Mouse (Mus musculus): ENCODE results near the gene Edf1. TPM values are rescaled to one million over a fixed set of nuclear protein-coding genes. Genes with fewer than 3 reads are reported as not detected.

The Edf1 gene
- total RNA-seq, 2 experiments from 2014 or later = 173 to 196 TPM

DNA sequence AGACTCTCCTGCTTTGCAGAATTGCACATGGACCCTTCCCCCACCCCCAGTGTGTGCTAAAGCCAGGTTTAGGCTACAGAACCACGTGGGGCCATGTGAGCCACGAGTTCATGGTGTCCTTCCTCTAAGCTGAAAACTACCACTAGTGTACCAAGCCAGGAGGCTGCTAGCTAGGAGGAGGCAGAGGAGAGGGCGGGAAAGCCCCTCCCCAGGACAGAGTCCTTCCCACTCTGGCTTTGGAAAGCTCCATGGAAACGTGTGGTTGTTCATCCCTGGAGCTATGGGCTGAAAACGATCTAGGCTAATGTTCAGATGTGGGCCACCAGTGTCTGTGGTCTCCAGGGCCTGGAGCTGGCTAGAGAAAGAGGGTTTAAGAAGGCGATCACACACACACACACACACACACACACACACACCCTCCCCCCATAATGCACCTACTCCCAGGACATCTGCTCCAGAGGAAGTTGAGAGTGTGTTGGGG lies 23.0 kb downstream of the Edf1 start:
- no peak for DNase-seq (ENCODE audit: low spot score in 2 of 2)

DNA sequence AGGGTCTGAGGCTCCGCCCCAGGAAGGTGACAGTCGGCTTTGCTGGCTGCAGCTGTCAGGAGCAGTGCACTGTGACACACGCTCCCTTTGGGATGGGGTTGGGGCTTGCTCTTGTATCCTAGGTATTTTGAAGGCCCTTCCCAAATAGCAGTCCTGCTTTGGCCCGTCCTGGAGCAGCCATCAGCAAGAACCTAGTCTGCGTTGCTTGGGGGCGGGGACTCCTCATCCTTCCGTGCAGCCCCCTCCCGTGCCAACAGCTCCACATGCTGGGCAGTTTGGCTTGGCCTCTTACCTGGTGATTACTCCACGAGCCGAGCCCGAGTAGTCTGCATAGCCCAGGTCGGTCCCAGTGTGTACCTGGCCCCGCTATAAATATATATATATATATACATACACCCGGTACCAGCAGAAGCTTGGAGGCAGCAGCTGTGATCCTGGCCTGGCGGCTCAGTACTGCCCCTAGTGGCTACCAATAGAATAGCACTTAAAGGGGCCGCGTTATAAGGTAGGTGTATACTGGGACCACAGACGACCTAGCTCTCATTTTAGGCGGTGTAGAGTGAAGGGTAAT lies 23.7 kb downstream of the Edf1 start, which contains the start of gene Ajm1:
Gene Ajm1, minus strand, starts transcription at position 464 of the 571 bp plus-strand sequence.
- DNase-seq (ENCODE audit: low spot score in 2 of 2) = no peak

DNA sequence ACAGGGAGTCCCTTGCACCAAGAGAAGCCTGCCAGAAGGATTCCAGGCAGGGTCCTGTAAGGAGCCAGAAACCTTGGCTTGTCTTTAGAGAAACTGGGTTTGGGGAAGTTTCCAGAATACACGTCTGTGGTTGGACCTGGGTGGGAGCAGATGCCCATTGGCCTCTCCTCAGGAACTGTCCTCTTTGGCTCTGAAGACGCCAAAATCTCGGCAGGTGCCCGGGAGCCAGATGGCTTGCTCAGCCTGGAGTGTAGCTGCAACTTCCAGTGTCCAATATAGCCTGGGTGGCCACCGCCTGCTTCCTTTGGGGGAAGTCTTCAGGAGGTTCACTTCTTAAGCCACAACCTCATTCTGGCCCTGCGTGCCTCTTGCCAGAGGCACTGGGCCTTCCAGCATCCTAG lies 24.3 kb downstream of the Edf1 start:
- no peak for DNase-seq (ENCODE audit: low spot score in 2 of 2)

DNA sequence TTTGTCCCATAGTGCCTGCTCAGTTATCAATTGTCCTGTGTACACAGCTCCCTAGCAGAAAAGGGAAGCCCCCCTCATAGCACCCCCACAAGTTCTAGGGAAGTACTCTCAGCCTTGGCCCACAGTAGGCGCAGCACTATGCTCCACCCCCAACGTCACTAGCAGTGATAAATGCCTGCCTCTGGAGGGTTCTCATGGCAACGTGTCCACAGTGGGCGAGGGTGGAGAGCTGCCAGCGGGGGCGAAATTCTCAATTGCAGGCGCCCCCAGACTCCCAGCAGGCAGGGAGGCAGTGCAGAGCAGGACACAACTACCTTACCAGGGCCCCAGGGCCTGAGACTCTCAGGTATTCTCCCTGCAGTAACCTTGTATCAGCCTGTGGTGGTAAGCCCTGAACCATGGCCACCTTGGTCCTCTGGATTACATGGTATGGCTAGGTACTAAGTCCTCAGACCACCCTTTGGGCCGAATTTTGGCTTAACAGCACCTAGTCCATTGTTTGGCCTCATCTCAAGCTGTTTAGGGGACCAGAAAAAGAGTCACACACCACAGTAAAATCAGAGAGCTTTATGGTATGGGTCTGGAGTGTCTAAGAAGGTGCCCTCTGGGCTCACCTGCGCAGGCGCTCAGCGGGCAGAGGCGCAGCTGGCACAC lies 24.9 kb downstream of the Edf1 start:
- DNase-seq (ENCODE audit: low spot score in 2 of 2) = no peak

DNA sequence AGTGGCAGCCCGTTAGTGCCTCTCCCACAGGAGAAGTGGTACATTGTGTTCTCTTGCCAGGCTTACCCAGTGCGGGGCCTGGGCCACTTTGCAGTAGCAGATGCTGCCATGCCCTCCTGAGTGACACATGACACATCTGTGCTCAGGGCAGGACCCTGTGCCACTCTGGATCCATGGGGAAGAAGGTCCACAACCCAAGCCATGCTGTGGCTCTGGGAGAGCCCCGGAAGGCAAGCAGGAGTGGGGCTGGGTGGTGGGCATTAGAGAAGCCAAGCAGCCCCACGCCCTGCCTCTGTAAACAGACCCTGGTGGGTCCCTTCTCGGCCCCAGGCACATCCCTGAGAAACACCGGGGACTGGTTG lies 25.5 kb downstream of the Edf1 start:
- no peak for DNase-seq (ENCODE audit: low spot score in 2 of 2)

DNA sequence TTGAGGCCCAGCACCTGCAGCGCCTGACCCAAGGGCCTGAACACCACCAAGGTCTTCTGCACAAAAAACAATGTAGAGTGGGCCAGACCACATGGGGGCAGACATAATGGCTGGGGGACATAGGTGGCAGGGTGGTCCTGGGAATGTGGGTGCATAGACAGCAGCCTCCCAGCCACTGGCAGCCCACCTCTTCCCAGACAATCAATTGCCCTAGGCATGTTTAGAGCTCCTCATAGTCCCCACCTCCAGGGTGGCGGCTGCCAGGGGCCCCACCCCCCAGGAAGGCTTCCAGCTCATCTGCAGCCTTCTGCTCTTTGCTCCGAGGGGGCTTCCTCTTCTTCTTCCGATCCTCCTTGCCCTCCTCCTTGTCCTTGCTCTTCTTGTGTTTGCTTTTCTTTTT lies 25.9 kb downstream of the Edf1 start:
- DNase-seq (ENCODE audit: low spot score in 2 of 2) = no peak

DNA sequence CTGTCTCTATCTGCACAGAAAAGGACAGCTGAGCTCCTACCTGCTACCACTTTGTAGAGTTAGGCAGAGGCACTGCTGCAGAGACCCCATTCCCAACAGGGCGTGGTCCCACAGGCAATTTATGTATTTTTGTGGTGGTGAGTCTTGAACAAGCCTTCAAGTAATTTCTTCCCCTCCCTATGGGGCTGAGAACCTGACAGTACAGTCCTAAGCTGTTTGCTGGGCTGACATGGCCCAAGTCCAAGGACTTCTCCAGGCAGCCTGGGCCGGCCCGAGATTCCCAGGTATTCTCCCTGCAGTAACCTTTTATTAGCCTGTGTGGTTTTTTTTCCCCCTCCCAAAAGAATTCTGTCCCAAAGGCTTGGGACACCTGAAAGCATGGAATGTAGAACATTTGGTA lies 26.5 kb downstream of the Edf1 start:
- DNase-seq (ENCODE audit: low spot score in 2 of 2) = no peak

DNA sequence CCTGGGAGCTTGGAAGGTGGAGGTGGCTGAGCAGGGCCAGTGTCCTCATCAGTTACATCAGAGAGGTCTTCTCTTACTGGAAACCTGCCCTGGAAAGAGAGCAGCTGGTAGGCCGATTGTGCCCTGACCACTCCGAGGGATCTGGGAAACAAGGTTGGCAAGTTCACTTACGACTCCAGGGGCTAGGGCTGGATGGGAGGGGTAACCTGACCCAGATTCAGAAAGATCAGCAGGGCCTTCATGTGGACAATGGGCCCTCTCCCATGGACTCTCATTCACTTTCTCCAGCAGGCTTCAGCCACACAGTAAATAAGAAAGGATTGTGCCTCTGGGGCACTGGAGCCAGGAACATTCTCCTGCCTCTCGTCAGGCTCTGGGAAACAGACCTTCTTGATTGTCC lies 27.2 kb downstream of the Edf1 start:
- DNase-seq (ENCODE audit: low spot score in 2 of 2) = no peak

DNA sequence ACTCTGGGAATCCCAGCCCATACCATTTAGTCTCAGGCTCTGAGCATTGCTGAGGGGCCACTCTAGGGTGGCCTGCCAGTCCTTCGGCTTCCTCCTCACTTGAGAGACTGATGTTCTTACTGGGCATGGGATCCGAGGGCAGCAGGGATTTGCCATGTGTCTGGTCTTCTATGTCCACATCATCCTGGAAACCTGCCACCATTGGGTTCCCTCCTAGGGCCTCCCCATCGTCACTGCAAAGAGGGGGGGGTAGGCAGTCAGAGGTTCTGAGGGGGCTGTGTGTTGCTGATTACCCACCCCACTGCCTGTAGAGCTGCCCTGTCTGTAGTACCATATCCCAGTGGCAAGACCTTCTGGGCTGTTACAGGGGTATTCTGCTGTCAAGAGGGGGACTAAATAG lies 28.0 kb downstream of the Edf1 start:
- peak in 1 of 2 experiments; percentile 14 for DNase-seq (ENCODE audit: low spot score in 2 of 2)

DNA sequence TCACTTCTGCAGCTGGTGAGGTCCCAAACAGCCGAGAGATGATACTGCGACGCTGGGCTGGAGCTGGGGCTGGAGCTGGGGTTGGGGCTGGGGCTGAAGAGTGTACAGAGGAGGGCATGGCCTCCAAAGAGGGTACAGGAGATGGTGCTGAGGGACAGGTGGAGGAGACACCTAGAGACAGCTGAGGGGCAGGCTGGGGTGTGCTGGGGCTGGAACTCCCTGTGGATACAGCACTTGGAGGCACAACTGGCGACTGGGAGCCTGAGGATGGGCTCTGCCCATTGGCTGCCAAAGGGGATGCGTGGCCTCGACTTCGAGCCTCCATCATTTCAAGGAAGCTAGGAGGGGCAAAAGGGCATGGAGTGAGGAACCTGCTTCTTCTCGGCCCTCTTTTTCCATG lies 29.6 kb downstream of the Edf1 start:
- DNase-seq (ENCODE audit: low spot score in 2 of 2) = no peak

DNA sequence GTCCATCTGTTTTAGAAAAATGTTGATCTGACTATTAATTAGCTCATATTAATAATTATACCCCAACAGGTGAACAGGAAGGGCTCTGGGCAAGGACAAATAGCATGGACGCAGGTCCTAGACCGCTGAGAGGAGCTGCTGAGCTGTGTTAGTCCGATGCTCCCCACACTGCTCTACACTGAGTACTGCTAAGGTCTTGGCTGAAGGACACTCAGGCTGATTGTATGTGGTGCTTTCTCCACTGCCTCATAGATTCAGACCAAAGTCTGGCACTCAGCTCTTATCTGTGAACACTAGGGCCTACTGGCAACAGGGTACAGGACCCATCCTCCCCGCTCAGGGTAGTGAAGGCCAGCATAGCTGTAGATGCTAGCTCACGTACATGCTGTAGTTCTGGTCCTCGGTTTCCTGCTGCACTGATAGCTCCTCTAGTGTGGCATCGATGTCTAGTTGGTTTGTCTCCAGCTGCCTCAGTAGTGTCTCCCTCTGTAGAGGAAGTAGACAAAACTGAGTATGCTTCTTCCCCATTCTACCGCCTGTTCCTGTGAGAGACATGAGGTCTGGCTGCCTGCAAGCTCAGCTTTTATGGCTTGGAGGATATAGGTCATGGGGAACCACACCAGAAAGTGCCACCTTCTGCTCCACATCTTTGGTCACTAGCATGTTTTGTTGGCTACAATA lies 30.7 kb downstream of the Edf1 start:
- DNase-seq (ENCODE audit: low spot score in 2 of 2) = no peak

DNA sequence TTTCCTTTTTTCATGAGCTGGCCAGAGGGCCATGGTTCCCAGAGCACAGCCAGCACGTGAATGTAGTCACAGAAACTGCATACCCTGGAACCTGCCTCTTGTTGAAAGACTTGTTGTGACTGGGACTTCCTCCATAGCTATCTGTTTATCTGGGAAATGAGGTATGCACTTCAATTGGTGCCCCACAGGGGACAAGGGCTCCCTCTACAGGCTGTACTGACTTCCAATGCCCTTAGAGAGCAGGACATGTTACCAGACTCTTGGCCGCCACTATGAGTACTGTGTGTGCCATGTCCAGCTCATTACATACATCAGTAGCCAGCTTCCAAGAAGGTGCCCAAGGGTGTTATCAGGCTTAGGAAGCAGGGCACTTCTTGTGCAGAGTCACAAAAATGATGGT lies 34.2 kb downstream of the Edf1 start:
- no peak for DNase-seq (ENCODE audit: low spot score in 2 of 2)

DNA sequence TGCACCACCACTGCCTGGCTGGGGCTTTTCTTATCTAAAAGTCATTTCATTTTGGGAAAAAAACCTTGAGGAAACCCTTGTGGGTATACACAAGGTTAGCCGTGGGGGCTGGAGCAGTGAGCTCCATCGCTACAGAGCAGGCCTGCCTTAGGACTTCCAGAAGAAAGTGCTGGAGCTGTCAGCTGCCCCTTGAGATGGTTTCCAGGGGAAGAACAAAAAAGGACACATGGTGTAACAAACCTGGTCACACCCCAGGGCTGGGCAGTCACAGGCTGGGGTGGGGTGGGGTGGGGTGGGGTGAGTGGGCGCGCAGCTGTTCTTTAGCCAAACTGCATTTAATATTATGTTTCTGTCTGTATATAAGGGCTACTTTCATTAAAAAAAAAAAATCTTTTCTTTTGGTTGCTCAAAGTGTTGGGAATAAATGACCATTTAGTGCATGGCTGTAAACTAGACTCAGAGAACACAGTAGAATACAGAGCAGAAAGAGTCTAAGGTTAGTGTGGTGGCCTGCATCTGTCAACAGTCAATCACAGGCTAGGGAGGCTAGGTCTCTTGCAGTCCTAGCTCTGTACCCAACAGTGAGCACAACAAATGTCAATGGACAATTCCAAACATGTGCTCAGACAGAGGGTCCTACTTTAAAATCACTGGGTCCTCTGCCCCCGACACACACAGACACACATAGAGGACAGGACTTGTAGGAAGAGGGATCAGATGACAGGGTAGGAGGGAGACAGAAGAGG lies 39.3 kb downstream of the Edf1 start:
- no peak for DNase-seq (ENCODE audit: low spot score in 2 of 2)

DNA sequence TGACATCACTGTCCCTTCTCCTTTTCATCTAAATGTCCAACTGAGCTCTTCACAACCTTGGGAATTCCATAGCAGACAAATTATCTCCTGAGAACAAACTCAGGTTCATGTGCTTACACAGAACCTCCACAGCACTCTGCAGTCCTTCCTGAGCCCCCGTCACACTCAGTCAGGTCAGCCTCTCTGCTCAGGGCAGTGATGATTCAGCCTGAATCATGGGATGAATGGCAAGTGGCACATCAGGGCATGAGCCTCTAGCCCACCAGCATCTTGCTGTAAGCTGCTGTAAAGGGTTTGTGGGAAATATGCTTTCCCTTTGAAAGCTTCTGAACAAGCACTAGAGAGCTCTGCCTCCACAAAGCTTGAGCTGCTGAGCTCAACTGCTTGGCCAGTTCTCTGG lies 41.1 kb downstream of the Edf1 start:
- DNase-seq (ENCODE audit: low spot score in 2 of 2) = no peak

DNA sequence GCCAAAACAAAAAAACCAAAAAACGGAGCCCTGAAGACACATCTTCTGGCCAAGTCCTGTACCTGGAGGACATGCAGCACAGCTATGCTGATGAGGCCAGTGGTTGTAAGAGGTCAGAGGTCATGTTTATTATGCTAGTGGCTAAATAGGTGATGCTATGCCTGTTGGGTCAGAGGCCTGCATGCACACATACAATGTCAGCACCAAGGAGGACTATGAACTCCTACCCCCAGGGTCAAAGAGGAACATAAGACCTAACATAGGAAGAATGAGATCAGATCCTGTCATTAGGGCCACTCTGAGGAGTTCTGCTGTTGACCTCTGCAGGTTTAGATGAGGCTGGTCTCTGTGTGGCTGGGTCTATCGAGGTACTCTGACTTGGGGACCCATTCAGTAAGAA lies 42.4 kb downstream of the Edf1 start:
- no peak for DNase-seq (ENCODE audit: low spot score in 2 of 2)

DNA sequence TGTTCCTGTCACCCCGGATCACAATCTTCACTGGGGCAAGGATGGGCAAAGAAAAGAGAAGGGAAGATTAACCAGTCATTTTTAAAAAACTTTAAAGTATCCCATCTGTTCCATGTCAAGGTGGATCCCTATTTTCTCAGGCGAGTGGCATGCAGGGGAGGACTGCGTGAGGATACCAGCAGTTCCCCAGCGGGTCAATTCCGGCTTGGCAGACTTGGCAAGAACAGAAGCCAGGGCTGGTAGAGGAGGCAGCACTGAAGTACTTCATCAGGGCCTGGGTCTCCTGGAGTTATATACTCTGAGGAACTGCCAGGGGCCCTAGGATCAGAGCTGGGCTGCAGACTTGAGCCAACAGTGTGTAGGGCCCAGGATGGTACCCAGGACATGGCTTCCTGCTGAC lies 44.9 kb downstream of the Edf1 start:
- DNase-seq (ENCODE audit: low spot score in 2 of 2) = no peak

DNA sequence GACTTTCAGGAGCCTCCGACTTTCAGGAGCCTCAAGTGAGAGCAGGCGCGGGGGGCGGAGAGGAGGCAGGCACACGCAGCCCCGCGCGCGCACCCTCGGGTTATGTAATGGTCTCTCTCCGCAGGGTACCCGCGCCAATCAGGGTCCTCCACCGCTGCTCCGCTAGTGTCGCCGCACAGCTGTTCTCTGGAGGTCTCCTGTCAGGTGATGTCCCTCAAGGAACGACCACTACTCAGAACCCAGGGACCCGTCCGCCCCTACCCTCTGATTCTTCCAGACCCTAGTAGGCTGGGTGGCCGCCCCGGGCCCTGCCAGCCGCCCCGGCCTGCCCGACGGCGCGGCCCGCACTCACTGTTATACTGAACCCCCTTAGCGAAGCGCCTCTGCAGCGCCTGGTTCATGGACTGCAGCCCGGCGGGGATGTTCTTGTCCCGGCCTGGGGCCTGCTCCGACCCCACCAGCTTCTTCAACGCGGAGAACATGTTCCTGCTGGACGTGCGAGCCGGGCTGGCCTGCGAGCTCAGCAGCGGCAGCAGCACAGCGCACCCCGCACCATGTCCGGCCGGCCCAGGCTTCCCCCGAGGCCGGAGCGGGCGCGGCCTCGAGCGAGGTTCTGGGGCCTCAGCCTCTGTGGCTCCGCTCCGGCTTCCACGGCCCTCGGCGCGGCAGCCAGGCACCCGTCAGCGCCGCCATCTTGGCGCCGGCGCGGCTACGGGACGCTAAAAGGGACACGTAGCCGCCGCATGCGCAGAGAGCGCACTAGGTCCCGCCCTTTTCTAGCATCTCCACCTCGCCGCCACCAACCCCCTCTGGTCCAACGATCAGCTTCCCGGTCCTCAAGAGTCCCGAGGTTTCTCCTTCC lies 50.3 kb downstream of the Edf1 start, which contains the start of gene Rabl6:
Gene Rabl6, minus strand, starts transcription at position 761 of the 862 bp plus-strand sequence.
- peak; percentile 81 to 89 for DNase-seq (ENCODE audit: low spot score in 2 of 2)

DNA sequence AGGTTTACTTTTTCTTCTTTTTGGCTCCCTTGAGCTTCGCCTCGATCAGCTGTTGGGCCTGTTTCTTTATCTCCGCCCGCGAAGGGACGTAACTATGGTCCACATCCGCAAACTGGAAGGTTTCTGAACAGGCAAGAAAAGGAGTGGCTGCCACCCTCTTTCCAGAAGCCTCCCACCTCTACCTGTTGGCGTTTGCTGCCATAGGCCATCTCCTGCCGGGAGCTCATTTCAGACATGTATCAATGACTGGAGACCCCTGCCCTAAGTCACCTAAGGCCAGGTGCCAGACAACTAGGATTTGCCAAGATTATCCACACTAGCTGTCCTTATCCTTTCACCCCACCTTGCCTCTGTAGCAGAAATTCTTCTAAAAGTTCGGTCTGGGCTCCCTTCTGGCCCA lies 51.0 kb downstream of the Edf1 start:
- no peak for DNase-seq (ENCODE audit: low spot score in 2 of 2)
